Mouse (Mus musculus) liver, embryonic 15.5 days (tissue): ENCODE results near the gene Syt1. TPM values are rescaled to one million over a fixed set of nuclear protein-coding genes. Genes with fewer than 3 reads are reported as not detected.

Source experiments
- ATAC-seq: fragments of 200-750 bp; cut with Nextera tagmentation; 2 replicates; pipeline ENCODE4 v1.8.0; 2017; ENCODE audit warnings: moderate number of reproducible peaks, mild to moderate bottlenecking, moderate library complexity; ENCODE audit not compliant: insufficient read depth
- H3K27ac ChIP-seq: fragments of 300-500 bp; sonication (generic); replicated peaks from 2 replicates; pipeline ENCODE4 v1.5.1; 2015; ENCODE audit warnings: mild to moderate bottlenecking, inconsistent platforms
- H3K27me3 ChIP-seq: fragments of 300-500 bp; sonication (generic); 2 replicates; pipeline ENCODE4 v1.6.1; 2015; ENCODE audit warnings: mild to moderate bottlenecking, inconsistent platforms
- H3K36me3 ChIP-seq: fragments of 300-500 bp; sonication (generic); replicated peaks from 2 replicates; pipeline ENCODE4 v1.6.1; 2015; ENCODE audit warnings: moderate library complexity, mild to moderate bottlenecking, inconsistent platforms
- H3K4me1 ChIP-seq: fragments of 300-500 bp; sonication (generic); replicated peaks from 2 replicates; pipeline ENCODE4 v1.6.1; 2015; ENCODE audit warnings: inconsistent platforms
- H3K4me2 ChIP-seq: fragments of 300-500 bp; sonication (generic); 2 replicates; pipeline ENCODE4 v1.6.1; 2015; ENCODE audit warnings: moderate library complexity, mild to moderate bottlenecking, inconsistent platforms
- H3K4me3 ChIP-seq: fragments of 300-500 bp; sonication (generic); replicated peaks from 2 replicates; pipeline ENCODE4 v1.5.1; 2015; ENCODE audit warnings: mild to moderate bottlenecking, inconsistent platforms
- H3K9ac ChIP-seq: fragments of 300-500 bp; sonication (generic); 2 replicates; pipeline ENCODE4 v1.6.1; 2015; ENCODE audit warnings: moderate library complexity, mild to moderate bottlenecking, inconsistent platforms
- H3K9me3 ChIP-seq: fragments of 300-500 bp; sonication (generic); replicated peaks from 2 replicates; pipeline ENCODE4 v1.6.1; 2016; ENCODE audit warnings: inconsistent platforms
- WGBS: fragments of 180-500 bp; shearing (Covaris S2); methylation state at CpG from one replicate; pipeline ENCODE4 v1.1.7; 2015; ENCODE audit warnings: mixed read lengths; ENCODE audit not compliant: insufficient replicate concordance; 5-methylcytosine and 5-hydroxymethylcytosine counted together
- polyA plus RNA-seq: library from polyadenylated mRNA; unstranded; fragments of >200 nt; fragmentation: Nextera tagmentation; extraction: Ambion mirVana; gene quantifications from 2 replicates; pipeline ENCODE4 v1.2.1, GENCODE M21; 2015

Syt1 gene
- polyA plus RNA-seq, result 0.07 and 0.18 TPM in 2 replicates

DNA sequence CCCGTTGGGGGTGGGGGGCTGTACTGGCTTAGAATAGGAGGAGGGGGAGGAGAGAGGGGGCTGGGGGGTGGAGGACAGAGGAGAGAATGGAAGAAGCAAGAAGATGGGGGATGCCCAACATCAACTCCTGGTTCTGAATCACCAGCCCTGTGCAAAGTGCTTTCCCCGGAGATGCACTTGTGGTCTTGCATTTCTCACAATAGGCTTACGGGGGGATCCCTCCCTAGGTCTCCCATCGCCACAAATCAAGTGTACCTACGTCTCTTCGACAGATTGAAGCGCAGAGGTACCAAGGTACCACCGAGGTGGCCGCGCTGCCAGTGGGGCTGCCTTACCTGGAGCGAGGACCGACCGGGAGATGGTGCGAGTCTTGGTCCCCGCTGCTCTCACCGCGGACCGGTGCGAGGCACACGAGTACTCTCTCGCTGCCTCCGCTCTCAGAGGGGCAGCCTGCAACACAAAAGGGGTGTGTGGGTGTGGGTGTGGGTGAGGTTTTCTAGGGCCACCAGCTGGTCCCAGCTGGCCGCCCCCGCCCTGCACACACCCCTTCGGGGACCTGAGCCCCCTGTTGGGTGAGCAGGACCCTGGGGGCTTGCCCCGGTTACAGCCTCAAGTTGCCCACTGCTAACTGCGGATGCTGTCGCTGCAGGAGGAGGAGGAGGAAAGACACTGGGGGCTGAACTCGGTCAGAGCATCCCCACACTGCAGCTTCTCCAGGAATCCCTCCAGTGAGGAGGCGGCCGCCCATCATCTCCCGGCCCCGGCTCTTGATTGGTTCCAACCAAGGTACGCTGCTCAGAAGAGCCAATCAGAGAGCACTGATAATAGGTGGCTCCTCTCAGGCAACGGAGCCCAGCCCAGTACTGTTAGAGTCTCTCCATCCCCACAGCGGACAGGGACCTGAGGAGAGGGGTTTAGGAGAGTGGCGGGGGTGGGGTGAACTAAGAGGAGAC, at the start of gene Syt1:
TSS of gene Syt1 (minus strand) at position 742 of the 953 bp plus-strand sequence.
- Histone ChIP-seq H3K9me3 (no peaks in the 10 kb centered on the region), H3K4me1 (no peaks in the 10 kb centered on the region), H3K36me3 (no peaks in the 10 kb centered on the region), H3K4me3 (no peak within 1 kb of the TSS), H3K27ac (no peak within 1 kb of the TSS), H3K4me2 (peak within 1 kb of the TSS; percentile 30; the same call in 1 of the 2 replicates), H3K9ac (no peak within 1 kb of the TSS), H3K27me3 (peaks cover 21% of the 10 kb centered on the region)
- WGBS, result 3% methylated on average over 37 of the region's 37 CpGs
- ATAC-seq, result 0 out of 2 replicates have a peak, but pooled peaks have one; percentile 7

DNA sequence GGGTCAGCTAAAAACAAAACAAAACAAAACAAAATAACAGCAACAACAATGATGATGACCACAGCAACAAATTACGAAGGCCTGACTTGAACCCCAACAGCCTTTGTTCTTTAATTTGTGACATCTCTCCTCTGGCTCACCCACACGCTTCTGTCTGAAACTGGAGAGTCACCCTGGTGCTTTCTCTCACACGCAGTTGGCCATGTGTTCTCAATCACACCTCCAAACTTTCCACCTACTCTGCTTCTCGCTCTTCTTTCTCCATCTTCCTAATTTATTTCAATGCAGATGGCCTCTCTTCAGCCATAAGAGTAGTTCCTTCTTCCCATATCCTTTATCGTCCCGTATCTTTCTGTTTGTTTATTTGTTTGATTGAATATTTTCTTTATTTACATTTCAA, 45.7 kb upstream of the Syt1 start:
- no peaks in the 10 kb centered on the region for H3K4me1 ChIP-seq
- no peak overlapping the region for H3K4me2 ChIP-seq
- WGBS, result 57% methylated on average over 6 of the region's 6 CpGs
- H3K27me3 ChIP-seq, result no peaks in the 10 kb centered on the region
- H3K9me3 ChIP-seq, result no peaks in the 10 kb centered on the region
- H3K36me3 ChIP-seq, result no peaks in the 10 kb centered on the region
- H3K9ac ChIP-seq, result no peak overlapping the region
- no peak overlapping the region for H3K27ac ChIP-seq
- no peak for ATAC-seq
- H3K4me3 ChIP-seq, result no peak overlapping the region

DNA sequence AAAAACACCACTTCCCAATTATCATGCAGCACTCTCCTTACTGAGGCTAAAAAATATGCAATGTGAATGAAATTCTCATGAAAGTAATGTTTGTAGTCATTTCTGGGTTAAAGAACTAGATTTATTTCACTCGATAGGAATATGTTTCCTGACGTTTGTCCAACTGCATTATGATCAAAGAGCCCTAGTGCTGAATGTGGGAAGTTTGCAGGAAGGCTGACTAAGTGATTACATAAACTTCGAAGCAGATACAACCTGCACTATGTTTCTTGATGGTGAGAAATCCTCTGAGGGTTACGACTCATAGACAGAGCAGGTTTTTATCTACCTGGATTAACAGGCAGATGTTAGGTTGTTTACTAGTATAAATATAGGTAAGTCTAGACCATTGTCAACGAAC, 36.8 kb upstream of the Syt1 start:
- no peak for ATAC-seq
- H3K4me2 ChIP-seq, result no peak overlapping the region
- no peak overlapping the region for H3K27ac ChIP-seq
- H3K9me3 ChIP-seq, result no peaks in the 10 kb centered on the region
- no peaks in the 10 kb centered on the region for H3K4me1 ChIP-seq
- no peak overlapping the region for H3K9ac ChIP-seq
- no peak overlapping the region for H3K4me3 ChIP-seq
- H3K36me3 ChIP-seq, result no peaks in the 10 kb centered on the region
- H3K27me3 ChIP-seq, result no peaks in the 10 kb centered on the region
- WGBS, result 41% methylated on average over 5 of the region's 5 CpGs

DNA sequence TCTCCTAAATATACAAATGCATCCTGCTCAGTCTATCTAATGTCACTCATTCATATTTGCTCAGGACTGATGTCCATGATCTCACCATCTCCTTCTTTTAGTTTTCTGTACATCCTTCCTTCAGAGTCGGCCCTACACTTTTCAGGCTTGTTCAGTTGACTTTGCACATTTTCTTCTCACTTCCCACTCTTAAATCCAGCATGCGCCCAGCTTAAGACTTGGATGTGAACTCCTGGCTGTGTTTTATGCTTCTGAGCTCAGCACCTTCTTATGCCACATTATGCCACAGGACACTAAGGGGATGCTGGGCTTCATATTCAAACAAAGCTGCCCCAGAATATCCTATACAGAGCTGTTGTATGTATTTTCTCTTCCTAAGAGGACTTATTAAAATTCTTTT, 36.2 kb upstream of the Syt1 start:
- Histone ChIP-seq H3K4me1 (no peaks in the 10 kb centered on the region), H3K4me3 (no peak overlapping the region), H3K36me3 (no peaks in the 10 kb centered on the region), H3K9ac (no peak overlapping the region), H3K9me3 (no peaks in the 10 kb centered on the region), H3K4me2 (no peak overlapping the region), H3K27ac (no peak overlapping the region), H3K27me3 (no peaks in the 10 kb centered on the region)
- no peak for ATAC-seq
- WGBS, result 50% methylated on average over 2 of the region's 2 CpGs

DNA sequence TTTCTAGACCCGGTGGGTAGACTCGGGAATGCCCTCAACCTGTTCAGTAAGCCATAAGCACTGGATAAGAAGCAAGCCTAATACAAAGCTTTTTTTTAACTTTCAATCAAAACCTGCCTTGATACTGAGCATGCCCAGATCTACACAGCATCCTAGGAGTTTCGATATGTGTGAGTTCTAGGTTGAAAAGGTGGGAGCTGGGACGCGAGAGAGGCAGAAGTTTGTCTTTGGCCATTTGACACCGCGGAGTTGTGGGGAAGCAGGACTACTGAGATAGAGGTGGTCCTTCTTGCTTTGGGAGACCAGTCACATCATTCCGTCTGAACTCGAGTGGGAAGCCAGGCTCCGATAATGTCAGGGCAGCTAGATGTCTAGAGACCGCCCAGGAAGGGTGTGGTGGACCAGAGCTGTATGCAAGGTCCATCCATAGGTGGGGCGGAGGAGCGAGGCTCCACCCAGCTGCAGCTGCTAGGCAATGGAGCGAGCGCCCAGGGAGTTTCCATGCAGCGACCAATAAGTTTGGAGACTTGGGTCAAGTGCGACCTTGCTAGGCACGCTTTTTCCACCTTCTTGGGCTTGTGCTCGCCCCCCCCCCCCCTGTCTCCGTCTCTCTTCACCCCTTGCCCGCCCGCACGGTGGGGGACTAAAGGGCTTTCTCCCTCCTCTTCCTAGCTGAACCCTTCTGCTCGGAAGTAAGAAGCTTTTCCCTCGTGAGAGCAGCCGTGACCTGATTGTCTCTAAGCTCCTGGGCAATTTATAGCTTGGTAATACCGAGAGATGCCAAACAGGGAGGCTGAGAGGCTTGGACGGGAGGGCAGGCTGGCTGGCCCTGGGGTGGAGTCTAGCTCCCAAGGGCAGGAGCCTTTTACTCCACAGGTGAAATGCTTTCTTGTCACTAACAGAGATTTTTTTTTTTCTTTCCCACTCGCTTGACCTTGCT, 714 bp upstream of the Syt1 start:
- H3K9ac ChIP-seq, result no peak overlapping the region
- no peaks in the 10 kb centered on the region for H3K9me3 ChIP-seq
- peaks cover 21% of the 10 kb centered on the region for H3K27me3 ChIP-seq
- H3K4me1 ChIP-seq, result no peaks in the 10 kb centered on the region
- no peak for ATAC-seq
- H3K4me3 ChIP-seq, result no peak overlapping the region
- WGBS, result under 1% methylated on average over 28 of the region's 29 CpGs
- no peak overlapping the region for H3K27ac ChIP-seq
- H3K36me3 ChIP-seq, result no peaks in the 10 kb centered on the region
- H3K4me2 ChIP-seq, result peak overlapping the region; percentile 30; the same call in 1 of the 2 replicates

DNA sequence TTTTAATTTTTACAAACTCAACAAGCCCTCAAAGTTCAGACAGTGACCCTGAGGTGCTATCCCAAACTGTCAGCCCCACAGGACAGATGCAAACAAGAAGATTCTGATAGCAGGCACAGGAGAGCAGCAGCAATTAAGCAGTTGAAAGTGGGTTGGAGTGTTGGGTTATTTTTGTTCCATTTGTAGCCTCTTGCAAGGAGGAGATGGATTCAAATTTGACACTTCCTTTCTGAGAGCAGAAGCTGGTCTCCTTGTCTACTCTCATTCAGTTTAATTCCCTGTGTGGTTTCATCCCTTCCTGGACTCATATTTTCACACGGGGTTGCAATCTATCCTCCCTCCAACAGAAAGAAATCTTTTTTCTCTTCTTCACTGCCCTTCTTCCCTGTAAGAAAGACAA, 951 bp downstream of the Syt1 start:
- Histone ChIP-seq H3K9ac (no peak overlapping the region), H3K4me3 (no peak overlapping the region), H3K4me2 (no peak overlapping the region), H3K4me1 (no peaks in the 10 kb centered on the region), H3K9me3 (no peaks in the 10 kb centered on the region), H3K27me3 (peaks cover 21% of the 10 kb centered on the region), H3K27ac (no peak overlapping the region), H3K36me3 (no peaks in the 10 kb centered on the region)
- 13% methylated on average over 1 of the region's 1 CpGs for WGBS
- no peak for ATAC-seq

DNA sequence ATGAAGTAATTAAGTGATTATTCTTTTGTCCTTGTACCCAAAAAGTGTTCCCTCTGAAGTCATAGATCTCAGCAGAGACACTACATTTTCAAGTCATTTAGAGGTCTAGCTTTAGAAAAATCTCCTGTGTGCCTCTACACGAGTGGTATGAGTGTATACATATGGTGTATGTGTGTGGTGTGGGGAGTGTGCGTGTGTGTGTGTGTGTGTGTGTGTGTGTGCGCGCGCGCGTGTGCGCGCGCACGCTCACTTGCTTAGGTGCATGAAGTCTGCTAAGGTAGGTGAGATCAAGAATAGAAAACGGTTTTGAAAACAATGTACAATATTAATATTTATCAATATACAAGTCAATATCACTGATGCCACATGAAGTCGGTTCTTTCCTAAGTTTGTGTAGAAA, 2.3 kb downstream of the Syt1 start:
- ATAC-seq, result no peak
- H3K9me3 ChIP-seq, result no peaks in the 10 kb centered on the region
- H3K36me3 ChIP-seq, result no peaks in the 10 kb centered on the region
- H3K9ac ChIP-seq, result no peak overlapping the region
- H3K4me2 ChIP-seq, result no peak overlapping the region
- WGBS, result 80% methylated on average over 13 of the region's 13 CpGs
- no peak overlapping the region for H3K4me3 ChIP-seq
- no peak overlapping the region for H3K27ac ChIP-seq
- H3K27me3 ChIP-seq, result peaks cover 21% of the 10 kb centered on the region
- no peaks in the 10 kb centered on the region for H3K4me1 ChIP-seq

DNA sequence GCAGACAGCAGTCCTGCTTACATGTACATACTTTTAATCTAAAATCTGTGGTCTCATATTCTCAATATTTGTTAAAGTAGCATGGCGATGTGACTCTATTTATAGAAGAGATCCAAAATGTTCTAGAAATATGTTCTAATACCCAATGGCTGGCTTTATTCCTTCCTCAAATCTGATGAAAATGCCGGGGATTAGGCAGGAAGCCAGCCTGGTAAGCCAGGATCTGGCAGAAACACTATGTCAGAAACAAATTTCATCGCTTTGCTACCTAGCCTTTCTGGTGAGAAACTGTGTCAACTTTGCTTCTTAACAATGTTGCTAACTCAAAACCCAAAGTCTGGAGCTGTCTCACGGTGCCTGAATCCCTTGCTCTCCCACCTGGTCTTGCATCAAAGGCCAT, 7.3 kb downstream of the Syt1 start:
- 58% methylated on average over 4 of the region's 4 CpGs for WGBS
- Histone ChIP-seq H3K9me3 (no peaks in the 10 kb centered on the region), H3K27me3 (no peaks in the 10 kb centered on the region), H3K4me1 (no peaks in the 10 kb centered on the region), H3K27ac (no peak overlapping the region), H3K4me2 (no peak overlapping the region), H3K4me3 (no peak overlapping the region), H3K9ac (no peak overlapping the region), H3K36me3 (no peaks in the 10 kb centered on the region)
- ATAC-seq, result no peak

DNA sequence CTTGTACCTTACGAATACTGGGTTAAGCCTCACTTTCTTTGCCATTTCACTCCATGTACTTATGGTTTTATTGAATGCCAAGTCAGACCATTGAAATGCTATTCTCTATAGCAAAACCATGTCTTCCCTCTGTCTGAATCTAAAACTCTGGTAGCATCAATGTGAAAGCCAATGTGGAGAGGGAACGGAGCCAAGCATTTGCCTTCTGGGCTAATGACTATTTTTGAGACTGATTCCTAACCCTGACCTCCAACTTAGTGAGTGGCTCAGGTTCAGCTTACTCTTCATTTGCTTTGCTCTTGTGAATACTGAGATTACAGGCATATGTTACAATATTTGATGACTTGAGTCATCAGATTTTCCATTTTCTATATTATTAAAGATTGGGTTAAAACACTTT, 23.5 kb downstream of the Syt1 start:
- Histone ChIP-seq H3K9ac (no peak overlapping the region), H3K4me2 (no peak overlapping the region), H3K36me3 (no peaks in the 10 kb centered on the region), H3K27me3 (no peaks in the 10 kb centered on the region), H3K4me3 (no peak overlapping the region), H3K4me1 (no peaks in the 10 kb centered on the region), H3K27ac (no peak overlapping the region), H3K9me3 (no peaks in the 10 kb centered on the region)
- no peak for ATAC-seq
- 73% methylated on average over 2 of the region's 2 CpGs for WGBS

DNA sequence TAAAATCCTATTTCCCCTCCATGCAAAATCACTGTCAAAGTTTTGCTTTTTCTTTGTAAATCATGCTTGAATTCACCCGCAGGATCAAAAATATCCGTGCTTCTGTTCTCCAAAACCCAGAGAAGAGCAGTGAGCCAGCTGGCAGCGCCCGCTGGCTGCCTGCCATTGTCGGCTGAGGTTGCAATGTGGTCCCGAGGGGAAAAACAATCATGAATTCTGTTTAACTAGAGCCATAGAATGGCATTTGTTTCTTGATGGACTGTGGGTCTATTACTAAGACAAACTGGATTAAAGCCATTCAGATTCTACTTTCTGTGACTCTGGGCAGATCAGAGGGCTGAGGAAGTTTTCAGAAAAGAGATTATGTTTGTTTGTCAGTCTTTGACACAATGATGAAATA, 31.1 kb downstream of the Syt1 start:
- no peaks in the 10 kb centered on the region for H3K9me3 ChIP-seq
- 66% methylated on average over 6 of the region's 6 CpGs for WGBS
- no peaks in the 10 kb centered on the region for H3K4me1 ChIP-seq
- H3K4me3 ChIP-seq, result no peak overlapping the region
- no peak overlapping the region for H3K4me2 ChIP-seq
- ATAC-seq, result no peak
- no peaks in the 10 kb centered on the region for H3K27me3 ChIP-seq
- no peaks in the 10 kb centered on the region for H3K36me3 ChIP-seq
- no peak overlapping the region for H3K9ac ChIP-seq
- H3K27ac ChIP-seq, result no peak overlapping the region

DNA sequence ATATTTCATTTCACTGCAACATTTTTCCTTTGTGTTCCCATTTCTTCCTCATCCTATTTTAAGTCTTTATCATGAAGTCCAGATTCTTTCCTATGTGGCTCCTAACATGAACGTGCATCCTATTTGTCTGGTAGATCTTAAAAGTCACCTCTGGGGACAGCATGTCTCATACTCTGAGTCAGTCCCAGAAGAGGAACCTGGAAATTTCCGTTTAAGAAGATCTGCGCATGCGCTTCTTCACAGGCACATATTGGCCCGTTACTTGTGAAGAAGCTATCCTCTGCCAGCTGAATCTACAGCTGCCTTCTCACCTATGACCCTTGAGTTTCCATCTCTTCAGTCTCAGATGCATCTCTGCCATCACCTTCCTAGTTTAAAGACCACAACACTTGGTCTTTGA, 55.8 kb downstream of the Syt1 start:
- no peak overlapping the region for H3K4me2 ChIP-seq

More for the DNA sequence above, 55.8 kb downstream of the Syt1 start:
- 69% methylated on average over 5 of the region's 5 CpGs for WGBS
- H3K4me3 ChIP-seq, result no peak overlapping the region
- no peak overlapping the region for H3K27ac ChIP-seq
- no peak for ATAC-seq
- H3K4me1 ChIP-seq, result no peaks in the 10 kb centered on the region
- H3K36me3 ChIP-seq, result no peaks in the 10 kb centered on the region
- no peaks in the 10 kb centered on the region for H3K27me3 ChIP-seq
- H3K9me3 ChIP-seq, result no peaks in the 10 kb centered on the region
- no peak overlapping the region for H3K9ac ChIP-seq
